Mouse (Mus musculus) testis, adult 10 weeks (tissue): ENCODE results near the gene Mettl9. TPM values are rescaled to one million over a fixed set of nuclear protein-coding genes. Genes with fewer than 3 reads are reported as not detected.

Experiments
- polyA plus RNA-seq: library from polyadenylated mRNA; stranded (reverse); fragments of 350-450 nt; fragmentation: Illumina TruSeq; extraction: RNeasy Lipid Tissue Mini Kit (QIAGEN cat#74804); gene quantifications from one replicate; pipeline ENCODE4 v1.2.3, GENCODE M21; 2014; ENCODE audit warnings: low read depth, low replicate concordance

The Mettl9 gene
- 80.5 TPM for polyA plus RNA-seq

DNA sequence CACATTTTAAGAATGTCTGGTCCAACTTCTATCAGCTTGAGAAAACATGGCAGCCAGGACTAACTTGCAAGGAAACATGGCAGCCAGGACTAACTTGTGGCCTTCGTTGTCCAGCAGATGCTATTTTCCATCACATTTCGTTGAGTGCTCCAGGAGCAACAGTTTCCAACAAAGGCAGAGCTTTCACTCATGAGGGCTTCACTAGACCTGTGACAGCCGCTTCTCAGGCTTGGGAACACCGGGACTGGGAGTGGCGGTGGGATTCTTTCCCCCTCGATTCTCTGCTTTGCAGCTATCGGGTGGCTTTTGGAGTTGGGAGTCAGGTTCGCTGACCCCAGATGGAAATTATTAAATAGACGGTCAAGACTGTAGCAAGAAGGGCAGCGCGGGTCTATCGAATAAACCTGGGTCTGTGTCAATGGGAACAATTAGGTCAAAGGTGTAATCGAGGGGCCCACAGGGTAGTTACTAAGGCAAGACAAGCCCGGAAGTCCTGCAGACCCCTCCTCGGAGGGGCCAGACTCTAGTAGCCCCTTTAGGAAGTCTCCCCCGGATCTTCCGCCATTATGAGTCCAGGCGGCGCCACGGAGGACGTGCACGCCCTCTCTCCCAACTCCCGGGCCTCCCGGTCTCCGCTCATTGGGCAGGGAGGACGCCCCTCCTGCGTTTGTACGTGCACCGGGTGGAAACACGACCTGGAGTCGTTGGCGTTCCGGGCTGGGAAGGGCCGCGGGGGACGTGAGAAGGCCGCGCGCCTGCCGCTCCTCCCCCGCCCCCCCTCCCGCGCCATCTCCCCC is at the start of gene Mettl9:
Gene Mettl9, plus strand, starts transcription at position 590 of the 797 bp plus-strand sequence.

DNA sequence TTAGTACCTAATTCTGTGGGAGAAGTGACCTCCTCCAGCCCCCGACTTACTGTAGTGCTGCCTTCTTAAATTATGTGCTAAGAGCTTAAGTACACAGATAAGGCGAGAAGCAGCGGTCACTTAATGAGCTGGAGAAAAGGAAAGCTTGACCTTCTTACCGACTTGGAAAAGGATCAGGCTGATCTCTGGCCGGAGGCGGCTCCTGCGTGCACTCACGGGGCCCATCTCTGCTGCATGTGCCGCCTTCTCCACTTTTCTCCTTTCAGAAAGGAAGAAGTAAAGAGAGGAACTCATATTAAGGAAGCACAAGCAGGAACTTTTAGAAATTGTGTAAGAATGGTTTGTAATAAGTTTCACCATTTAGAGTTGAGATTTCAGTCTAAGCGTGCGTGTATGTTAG is 40.0 kb downstream of the Mettl9 start, which contains the start of gene Igsf6:
Gene Igsf6, minus strand, starts transcription at position 292 of the 400 bp plus-strand sequence.

DNA sequence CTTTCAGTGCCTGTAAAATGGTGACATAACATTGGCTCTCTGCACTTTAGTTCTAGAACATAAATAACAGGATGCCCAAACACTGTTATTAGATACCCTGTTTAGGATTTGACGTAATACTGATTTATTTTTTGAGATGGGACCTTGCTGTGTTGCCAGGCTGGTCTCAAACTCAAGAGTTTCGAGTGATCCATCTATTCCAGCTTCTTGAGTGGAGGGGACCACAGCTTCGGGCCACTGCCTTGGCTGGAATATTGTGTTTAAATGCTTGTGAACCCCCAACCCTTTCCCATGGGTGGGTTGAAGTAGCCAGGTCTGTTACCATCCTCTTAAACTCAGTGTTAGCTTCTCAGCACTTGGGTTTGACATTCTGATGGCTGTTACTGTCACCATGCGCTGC is 47.1 kb downstream of the Mettl9 start, which contains the start of gene Otoa:
Gene Otoa, plus strand, starts transcription at position 301 of the 400 bp plus-strand sequence.

Other genes starting within 250 kb of the Mettl9 start
- gene Gm5737, start 222.1 kb upstream of the Mettl9 start, polyA plus RNA-seq = not detected
- gene Eef2k, start 191.6 kb upstream of the Mettl9 start, polyA plus RNA-seq = 2.0 TPM
- 9.1 TPM for gene Polr3e, start 116.7 kb upstream of the Mettl9 start, polyA plus RNA-seq
- gene Cdr2, start 52.1 kb upstream of the Mettl9 start, polyA plus RNA-seq = 32.0 TPM
- 92.2 TPM for gene Mfsd13b, start 51.9 kb upstream of the Mettl9 start, polyA plus RNA-seq
- 0.66 TPM for gene Igsf6, start 40.1 kb downstream of the Mettl9 start, polyA plus RNA-seq
- gene Otoa, start 47.2 kb downstream of the Mettl9 start, polyA plus RNA-seq = 0.07 TPM